Mouse (Mus musculus): ENCODE data around the gene 1700015F17Rik. TPM values are rescaled to one million over a fixed set of nuclear protein-coding genes. Genes with fewer than 3 reads are reported as not detected.

The 1700015F17Rik gene
- polyA plus RNA-seq, 1 experiment from 2014 or later: not detected

DNA sequence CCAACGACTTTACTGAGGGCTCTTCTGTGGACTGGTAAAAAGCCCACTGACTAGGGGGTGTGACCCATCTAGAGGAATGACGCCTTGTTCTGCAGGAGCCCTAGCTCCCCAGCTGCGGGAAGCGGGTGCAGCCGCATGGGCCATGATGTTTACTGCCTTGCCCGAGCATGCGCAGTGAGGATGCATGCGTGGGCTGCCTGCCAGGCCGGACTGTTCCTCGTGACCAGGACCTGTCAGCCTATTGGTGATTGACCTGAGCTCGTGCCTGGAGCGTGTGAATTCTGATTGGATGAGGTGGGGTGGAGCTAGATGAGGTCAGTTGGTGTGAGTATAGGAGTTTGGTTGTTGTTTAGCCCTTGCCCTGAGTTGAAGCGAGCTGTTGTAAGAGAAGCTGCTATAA lies 25.5 kb upstream of the 1700015F17Rik start:
- Histone ChIP-seq H3K9me3 (replicated peaks; ENCODE audit: control insufficient read depth, low read length) (no peaks in the 10 kb centered on the region), H3K36me3 (ENCODE audit: control insufficient read depth, insufficient read depth) (no peaks in the 10 kb centered on the region), H3K4me1 (ENCODE audit: control insufficient read depth, low read depth, low read length) (no peaks in the 10 kb centered on the region), H3K4me3 (ENCODE audit: low read depth, low read length) (no peak overlapping the region), H3K27ac (ENCODE audit: low read length) (no peak overlapping the region), H3K9ac (ENCODE audit: low read depth, low read length) (no peak overlapping the region), H3K27me3 (ENCODE audit: control insufficient read depth, insufficient read depth, low read depth, low read length) (no peaks in the 10 kb centered on the region), H3K4me2 (ENCODE audit: low read depth, low read length) (no peak overlapping the region)
- ATAC-seq (ENCODE audit: low read depth): no peak
- 69% methylated on average over 13 of the region's 13 CpGs for WGBS (ENCODE audit: insufficient replicate concordance)

DNA sequence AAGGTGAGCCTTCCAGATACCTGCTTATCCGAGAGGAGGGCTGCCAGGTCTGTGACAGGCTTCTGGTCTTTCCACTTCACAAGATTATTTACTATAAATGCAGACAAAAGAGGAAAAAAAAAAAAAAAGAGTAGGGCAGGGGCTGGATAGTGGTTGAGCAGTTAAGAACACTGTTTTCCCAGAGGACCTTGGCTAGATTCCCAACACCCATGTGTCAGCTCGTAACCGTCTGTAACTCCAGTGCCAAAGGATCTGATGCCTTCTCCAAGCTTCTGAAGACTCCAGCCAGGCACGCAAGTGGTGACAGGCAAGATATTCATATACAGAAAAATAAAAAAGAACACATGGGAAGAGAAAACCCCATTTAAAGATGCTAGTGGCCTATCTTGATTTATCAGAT lies 24.4 kb upstream of the 1700015F17Rik start:
- Histone ChIP-seq H3K4me2 (ENCODE audit: low read depth, low read length) (no peak overlapping the region), H3K4me1 (ENCODE audit: control insufficient read depth, low read depth, low read length) (no peaks in the 10 kb centered on the region), H3K27me3 (ENCODE audit: control insufficient read depth, insufficient read depth, low read depth, low read length) (no peaks in the 10 kb centered on the region), H3K36me3 (ENCODE audit: control insufficient read depth, insufficient read depth) (no peaks in the 10 kb centered on the region), H3K27ac (ENCODE audit: low read length) (no peak overlapping the region), H3K9me3 (replicated peaks; ENCODE audit: control insufficient read depth, low read length) (no peaks in the 10 kb centered on the region), H3K4me3 (ENCODE audit: low read depth, low read length) (no peak overlapping the region), H3K9ac (ENCODE audit: low read depth, low read length) (no peak overlapping the region)
- no peak for ATAC-seq (ENCODE audit: low read depth)
- 64% methylated on average over 4 of the region's 4 CpGs for WGBS (ENCODE audit: insufficient replicate concordance)

DNA sequence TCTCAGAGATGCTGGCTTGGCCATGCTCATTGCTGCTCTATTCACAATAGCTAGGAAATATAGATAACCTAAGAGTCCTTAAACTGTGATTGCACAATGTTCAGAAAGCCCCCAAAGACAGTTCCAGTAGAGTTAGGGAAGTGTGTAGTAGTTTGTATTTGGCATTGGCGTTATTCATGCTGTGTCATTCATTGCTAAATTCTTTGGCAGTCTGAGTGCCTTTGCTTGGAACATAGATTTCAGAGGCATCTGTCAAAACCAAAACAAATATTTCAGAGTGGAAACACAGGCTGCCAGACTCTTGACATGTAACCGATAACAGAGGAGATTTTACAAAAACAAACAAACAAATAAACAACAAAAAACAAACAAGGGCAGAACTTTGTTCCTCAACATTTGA lies 22.6 kb upstream of the 1700015F17Rik start:
- no peaks in the 10 kb centered on the region for H3K36me3 ChIP-seq (ENCODE audit: control insufficient read depth, insufficient read depth)
- WGBS (ENCODE audit: insufficient replicate concordance): 49% methylated on average over 2 of the region's 2 CpGs

DNA sequence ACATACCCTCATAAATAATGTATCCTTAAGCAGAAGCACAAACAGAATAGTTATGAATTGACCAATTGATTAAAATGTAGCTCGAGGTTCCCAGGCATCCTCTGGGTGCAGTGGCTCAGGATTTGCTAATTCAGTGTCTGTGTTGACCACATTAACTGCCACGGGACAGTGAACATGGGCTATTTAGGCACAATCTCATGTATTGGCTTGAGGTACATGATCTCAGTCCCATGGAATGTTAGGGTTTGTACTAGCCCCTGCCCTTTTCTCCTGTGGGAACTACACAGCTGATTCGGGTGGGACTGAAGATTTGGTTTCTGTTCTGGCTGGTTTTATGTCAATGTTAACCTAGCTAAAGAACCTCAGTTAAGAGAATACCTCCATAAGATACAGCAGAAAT lies 17.4 kb upstream of the 1700015F17Rik start:
- ATAC-seq (ENCODE audit: low read depth): no peak
- H3K4me1 ChIP-seq (ENCODE audit: control insufficient read depth, low read depth, low read length): peaks cover 2% of the 10 kb centered on the region; the same call in 1 of the 2 replicates
- no peaks in the 10 kb centered on the region for H3K27me3 ChIP-seq (ENCODE audit: control insufficient read depth, insufficient read depth, low read depth, low read length)
- H3K9me3 ChIP-seq (replicated peaks; ENCODE audit: control insufficient read depth, low read length): no peaks in the 10 kb centered on the region; the same call in 1 of the 2 replicates
- 43% methylated on average over 3 of the region's 3 CpGs for WGBS (ENCODE audit: insufficient replicate concordance)
- H3K27ac ChIP-seq (ENCODE audit: low read length): no peak overlapping the region
- no peaks in the 10 kb centered on the region for H3K36me3 ChIP-seq (ENCODE audit: control insufficient read depth, insufficient read depth)
- no peak overlapping the region for H3K9ac ChIP-seq (ENCODE audit: low read depth, low read length)
- H3K4me3 ChIP-seq (ENCODE audit: low read depth, low read length): no peak overlapping the region
- no peak overlapping the region for H3K4me2 ChIP-seq (ENCODE audit: low read depth, low read length)

More for the DNA sequence above, 22.6 kb upstream of the 1700015F17Rik start:
- no peak overlapping the region for H3K27ac ChIP-seq (ENCODE audit: low read length)
- no peak overlapping the region for H3K4me3 ChIP-seq (ENCODE audit: low read depth, low read length)
- no peaks in the 10 kb centered on the region for H3K9me3 ChIP-seq (replicated peaks; ENCODE audit: control insufficient read depth, low read length)
- H3K9ac ChIP-seq (ENCODE audit: low read depth, low read length): no peak overlapping the region
- no peaks in the 10 kb centered on the region for H3K4me1 ChIP-seq (ENCODE audit: control insufficient read depth, low read depth, low read length)
- no peak for ATAC-seq (ENCODE audit: low read depth)
- no peak overlapping the region for H3K4me2 ChIP-seq (ENCODE audit: low read depth, low read length)
- H3K27me3 ChIP-seq (ENCODE audit: control insufficient read depth, insufficient read depth, low read depth, low read length): no peaks in the 10 kb centered on the region

DNA sequence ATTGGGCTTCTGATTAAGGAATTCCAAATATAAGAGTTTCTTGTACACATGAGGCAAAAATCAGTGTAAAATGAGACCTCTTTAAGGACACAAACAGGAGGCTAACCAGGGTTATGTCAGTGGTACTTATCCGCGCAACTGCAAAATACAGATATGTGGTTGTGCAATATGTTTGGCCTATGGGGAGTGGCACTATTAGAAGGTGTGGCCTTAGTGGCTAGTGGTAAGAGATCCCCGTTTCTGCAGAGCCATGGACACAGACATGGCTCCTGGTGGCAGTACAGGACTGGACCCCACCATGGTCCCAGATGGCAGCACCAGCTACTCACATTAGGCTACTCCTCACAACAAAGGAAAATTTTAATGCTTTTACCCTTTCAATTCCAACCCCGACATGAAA lies 16.1 kb upstream of the 1700015F17Rik start:
- H3K27me3 ChIP-seq (ENCODE audit: control insufficient read depth, insufficient read depth, low read depth, low read length): no peaks in the 10 kb centered on the region
- no peaks in the 10 kb centered on the region; the same call in 1 of the 2 replicates for H3K9me3 ChIP-seq (replicated peaks; ENCODE audit: control insufficient read depth, low read length)

DNA sequence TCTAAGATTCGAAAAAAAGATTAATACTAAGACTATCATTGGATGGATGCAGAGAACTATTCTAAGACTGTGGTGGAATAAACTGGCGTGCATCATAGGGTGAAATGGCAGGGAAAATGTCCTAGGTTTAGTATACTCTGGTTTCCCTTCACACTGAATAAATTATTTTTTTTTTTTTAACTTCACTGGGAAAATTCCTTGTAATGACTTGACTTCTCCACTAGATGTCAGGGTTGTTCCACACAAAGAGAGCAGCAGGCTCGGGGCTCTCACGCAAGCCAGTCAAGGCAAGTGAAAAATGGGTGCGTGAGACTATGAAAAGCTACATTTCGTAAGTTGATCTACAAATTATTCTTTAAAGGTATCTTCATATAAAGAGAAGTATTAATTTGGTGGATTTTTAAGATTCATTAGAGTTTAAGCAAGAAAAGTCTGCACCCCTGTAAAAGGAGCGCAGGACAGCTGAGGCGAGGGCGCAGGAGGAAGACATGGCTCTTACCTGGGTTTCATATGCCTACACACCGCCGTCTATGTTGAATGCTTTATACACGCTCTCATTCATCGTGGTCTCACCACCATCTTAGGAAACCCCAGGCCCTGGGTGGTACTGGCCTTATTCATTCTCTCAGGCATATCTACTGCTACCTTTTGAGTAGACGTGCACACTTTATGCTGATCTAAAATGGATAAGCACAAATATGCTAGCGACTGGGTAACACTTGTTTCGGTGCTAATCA lies 15.5 kb upstream of the 1700015F17Rik start:
- no peak overlapping the region for H3K4me3 ChIP-seq (ENCODE audit: low read depth, low read length)
- H3K4me1 ChIP-seq (ENCODE audit: control insufficient read depth, low read depth, low read length): peaks cover 2% of the 10 kb centered on the region; the same call in 1 of the 2 replicates
- H3K9ac ChIP-seq (ENCODE audit: low read depth, low read length): no peak overlapping the region
- H3K36me3 ChIP-seq (ENCODE audit: control insufficient read depth, insufficient read depth): no peaks in the 10 kb centered on the region
- no peaks in the 10 kb centered on the region for H3K27me3 ChIP-seq (ENCODE audit: control insufficient read depth, insufficient read depth, low read depth, low read length)
- no peak overlapping the region for H3K4me2 ChIP-seq (ENCODE audit: low read depth, low read length)
- H3K27ac ChIP-seq (ENCODE audit: low read length): no peak overlapping the region
- ATAC-seq (ENCODE audit: low read depth): no peak
- no peaks in the 10 kb centered on the region; the same call in 1 of the 2 replicates for H3K9me3 ChIP-seq (replicated peaks; ENCODE audit: control insufficient read depth, low read length)
- WGBS (ENCODE audit: insufficient replicate concordance): 32% methylated on average over 16 of the region's 16 CpGs

More for the DNA sequence above, 16.1 kb upstream of the 1700015F17Rik start:
- Histone ChIP-seq H3K4me2 (ENCODE audit: low read depth, low read length) (no peak overlapping the region), H3K4me1 (ENCODE audit: control insufficient read depth, low read depth, low read length) (peaks cover 2% of the 10 kb centered on the region; the same call in 1 of the 2 replicates), H3K36me3 (ENCODE audit: control insufficient read depth, insufficient read depth) (no peaks in the 10 kb centered on the region), H3K9ac (ENCODE audit: low read depth, low read length) (no peak overlapping the region), H3K4me3 (ENCODE audit: low read depth, low read length) (no peak overlapping the region), H3K27ac (ENCODE audit: low read length) (no peak overlapping the region)
- ATAC-seq (ENCODE audit: low read depth): no peak
- 52% methylated on average over 4 of the region's 4 CpGs for WGBS (ENCODE audit: insufficient replicate concordance)

DNA sequence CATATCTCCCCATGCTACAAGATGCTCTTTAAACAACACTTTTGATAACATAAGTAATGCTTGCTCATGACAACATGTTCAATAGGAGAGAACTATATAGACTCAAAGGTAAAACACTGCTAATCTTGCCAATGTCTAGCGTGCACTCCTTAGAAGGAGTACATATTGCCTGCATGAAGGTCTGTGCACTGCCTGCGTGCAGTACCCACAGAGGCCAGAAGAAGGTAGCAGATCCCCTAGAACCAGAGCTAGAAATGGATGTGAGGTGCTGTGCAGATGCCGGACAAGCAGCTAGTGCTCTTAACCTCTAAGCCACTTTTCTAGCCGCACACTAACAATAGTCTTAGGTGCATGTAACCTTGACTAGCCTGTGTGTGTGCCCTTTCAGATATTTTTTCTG lies 13.2 kb upstream of the 1700015F17Rik start:
- Histone ChIP-seq H3K36me3 (ENCODE audit: control insufficient read depth, insufficient read depth) (no peaks in the 10 kb centered on the region), H3K27me3 (ENCODE audit: control insufficient read depth, insufficient read depth, low read depth, low read length) (no peaks in the 10 kb centered on the region), H3K9me3 (replicated peaks; ENCODE audit: control insufficient read depth, low read length) (no peaks in the 10 kb centered on the region; the same call in 1 of the 2 replicates), H3K4me2 (ENCODE audit: low read depth, low read length) (no peak overlapping the region), H3K27ac (ENCODE audit: low read length) (no peak overlapping the region), H3K4me3 (ENCODE audit: low read depth, low read length) (no peak overlapping the region), H3K9ac (ENCODE audit: low read depth, low read length) (no peak overlapping the region), H3K4me1 (ENCODE audit: control insufficient read depth, low read depth, low read length) (peaks cover 2% of the 10 kb centered on the region; the same call in 1 of the 2 replicates)
- WGBS (ENCODE audit: insufficient replicate concordance): 71% methylated on average over 4 of the region's 4 CpGs
- ATAC-seq (ENCODE audit: low read depth): no peak

DNA sequence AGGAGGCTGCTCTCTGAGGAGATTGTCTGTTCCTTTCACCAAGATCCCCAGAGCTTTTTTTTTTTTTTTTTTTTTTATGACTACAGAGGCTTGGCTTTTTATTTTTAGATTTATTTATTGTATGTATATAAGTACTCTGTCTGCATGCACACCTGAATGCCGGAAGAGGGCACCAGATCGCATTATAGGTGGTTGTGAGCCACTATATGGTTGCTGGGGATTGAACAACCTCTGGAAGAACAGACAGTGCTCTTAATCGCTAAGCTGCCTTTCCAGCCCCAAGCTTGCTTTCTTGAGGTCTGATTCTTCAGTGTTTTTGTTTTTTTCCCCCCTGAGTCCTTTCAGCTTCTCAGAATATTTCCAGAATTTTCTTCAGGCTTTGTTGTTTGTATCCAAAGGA lies 7.1 kb upstream of the 1700015F17Rik start:
- H3K9me3 ChIP-seq (replicated peaks; ENCODE audit: control insufficient read depth, low read length): no peaks in the 10 kb centered on the region
- WGBS (ENCODE audit: insufficient replicate concordance): 41% methylated on average over 3 of the region's 3 CpGs
- no peaks in the 10 kb centered on the region for H3K27me3 ChIP-seq (ENCODE audit: control insufficient read depth, insufficient read depth, low read depth, low read length)
- no peaks in the 10 kb centered on the region for H3K36me3 ChIP-seq (ENCODE audit: control insufficient read depth, insufficient read depth)
- H3K4me2 ChIP-seq (ENCODE audit: low read depth, low read length): no peak overlapping the region
- H3K9ac ChIP-seq (ENCODE audit: low read depth, low read length): no peak overlapping the region
- ATAC-seq (ENCODE audit: low read depth): no peak
- H3K27ac ChIP-seq (ENCODE audit: low read length): no peak overlapping the region
- no peaks in the 10 kb centered on the region for H3K4me1 ChIP-seq (ENCODE audit: control insufficient read depth, low read depth, low read length)
- no peak overlapping the region for H3K4me3 ChIP-seq (ENCODE audit: low read depth, low read length)

DNA sequence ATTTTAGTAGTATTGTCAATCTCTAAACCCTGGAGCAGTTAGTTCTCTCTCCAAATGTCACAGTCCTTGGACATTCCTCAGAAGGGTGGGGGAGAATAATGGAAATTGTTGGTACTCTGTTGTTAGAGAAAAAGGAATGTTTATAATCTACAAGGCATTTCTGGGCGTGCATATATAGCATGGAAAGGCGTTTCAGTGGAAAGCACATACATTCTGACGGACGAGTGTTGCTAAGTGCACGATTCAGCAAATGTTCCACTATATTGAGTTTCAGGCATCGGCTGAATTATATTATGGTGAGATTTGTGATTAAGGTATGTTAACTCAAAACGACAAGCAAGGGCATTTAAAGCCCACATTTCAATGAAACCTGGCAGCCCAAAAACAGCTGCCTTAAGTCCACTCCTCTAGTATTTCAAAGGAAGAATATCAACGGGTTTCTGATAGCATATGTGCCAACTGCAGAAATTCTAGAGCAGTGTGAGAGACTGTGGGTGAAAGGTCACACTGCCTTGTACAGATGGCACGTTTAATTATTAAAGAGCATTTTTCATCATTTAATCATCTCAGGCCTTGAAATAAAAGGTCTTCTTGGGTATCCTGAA lies 4.4 kb upstream of the 1700015F17Rik start:
- Histone ChIP-seq H3K36me3 (ENCODE audit: control insufficient read depth, insufficient read depth) (no peaks in the 10 kb centered on the region), H3K27ac (ENCODE audit: low read length) (no peak overlapping the region), H3K27me3 (ENCODE audit: control insufficient read depth, insufficient read depth, low read depth, low read length) (no peaks in the 10 kb centered on the region), H3K4me3 (ENCODE audit: low read depth, low read length) (no peak overlapping the region), H3K9ac (ENCODE audit: low read depth, low read length) (no peak overlapping the region), H3K4me2 (ENCODE audit: low read depth, low read length) (no peak overlapping the region), H3K4me1 (ENCODE audit: control insufficient read depth, low read depth, low read length) (no peaks in the 10 kb centered on the region), H3K9me3 (replicated peaks; ENCODE audit: control insufficient read depth, low read length) (no peaks in the 10 kb centered on the region)
- ATAC-seq (ENCODE audit: low read depth): no peak
- 59% methylated on average over 9 of the region's 9 CpGs for whole genome bisulfite sequencing (ENCODE audit: insufficient replicate concordance)
